Comparison of ENCODE assay signal across 30 mouse cellular contexts in the genomic region with DNA sequence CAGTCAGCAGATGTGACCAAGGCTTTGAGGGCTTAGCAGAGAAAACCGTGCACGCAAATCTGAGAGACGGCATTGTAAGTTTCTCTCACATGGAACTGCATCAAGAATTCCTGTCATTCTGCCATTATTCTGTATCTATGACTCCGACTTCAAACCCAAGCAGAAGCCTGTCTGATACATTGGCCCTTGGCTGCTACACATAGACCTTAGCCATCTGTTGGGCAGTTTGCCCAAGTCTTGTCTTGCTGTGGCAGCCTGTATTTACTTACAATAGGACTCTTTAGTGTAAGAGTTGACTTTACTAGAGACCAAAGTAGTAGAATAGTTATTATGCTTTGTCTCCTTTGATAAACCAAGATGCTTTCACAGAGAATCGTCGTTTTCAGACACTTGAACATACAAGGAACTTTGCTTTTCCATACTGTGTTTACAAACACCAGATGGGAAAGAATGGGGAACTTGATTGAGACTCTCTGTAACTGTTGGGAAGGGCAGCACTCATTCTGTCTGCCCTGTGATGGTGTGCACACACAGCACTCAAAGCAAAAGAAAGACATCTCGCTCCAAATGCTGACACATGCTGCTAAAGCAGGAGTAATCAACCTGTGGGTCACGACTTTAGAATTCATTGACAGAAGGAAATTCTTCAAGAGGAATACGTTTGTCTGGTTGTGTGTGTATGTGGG.
DNase-seq lines count a peak whose midpoint lies in the region; ATAC-seq and TF ChIP-seq lines count a peak whose summit lies in the region.
"Had no signal": no experiment of that assay in that cellular context is flagged by ENCODE, and none has a peak within 500 bp of the region (broad histone marks: within the 10 kb centered on the region; RNA-seq: fewer than 3 reads in every experiment).

No protein-coding gene starts in this region.

- H3K4me2 ChIP-seq in forebrain, embryonic 14.5 days (ENCODE audit: low read length), result no peak overlapping the region
- no peak overlapping the region for H3K4me2 ChIP-seq in forebrain, embryonic 11.5 days (ENCODE audit: low read depth, low read length, severe bottlenecking)
- no peak overlapping the region for H3K4me2 ChIP-seq in midbrain, postnatal 0 days (ENCODE audit: low read depth, low read length, poor library complexity, severe bottlenecking)
- H3K4me2 ChIP-seq in midbrain, embryonic 11.5 days, result no peak overlapping the region
- no peak overlapping the region for H3K4me2 ChIP-seq in forebrain, postnatal 0 days (ENCODE audit: low read depth)
- H3K4me2 ChIP-seq: embryonic facial prominence, embryonic 13.5 days; heart, embryonic 15.5 days; kidney, embryonic 15.5 days; lung, embryonic 15.5 days; midbrain, embryonic 13.5 days had no signal

- H3K36me3 ChIP-seq in forebrain, embryonic 14.5 days (ENCODE audit: control insufficient read depth, insufficient read depth, low read length), result no peaks in the 10 kb centered on the region
- no peaks in the 10 kb centered on the region for H3K36me3 ChIP-seq in forebrain, embryonic 11.5 days (ENCODE audit: control insufficient read depth, insufficient read depth, low read length)
- H3K36me3 ChIP-seq in midbrain, postnatal 0 days (ENCODE audit: insufficient read depth, low read length), result no peaks in the 10 kb centered on the region
- H3K36me3 ChIP-seq in midbrain, embryonic 11.5 days (ENCODE audit: control insufficient read depth, insufficient read depth, low read length), result no peaks in the 10 kb centered on the region
- H3K36me3 ChIP-seq in forebrain, postnatal 0 days (ENCODE audit: insufficient read depth), result no peaks in the 10 kb centered on the region
- H3K36me3 ChIP-seq: embryonic facial prominence, embryonic 13.5 days; heart, embryonic 10.5 days; heart, embryonic 15.5 days; kidney, embryonic 15.5 days; lung, embryonic 15.5 days; midbrain, embryonic 13.5 days had no signal

- WGBS in forebrain, embryonic 14.5 days, result 56% methylated on average over 9 of the region's 9 CpGs
- 87% methylated on average over 9 of the region's 9 CpGs for WGBS in forebrain, embryonic 11.5 days
- WGBS in midbrain, postnatal 0 days, result 77% methylated on average over 9 of the region's 9 CpGs
- 87% methylated on average over 9 of the region's 9 CpGs for WGBS in midbrain, embryonic 11.5 days
- WGBS in forebrain, postnatal 0 days, result 37% methylated on average over 9 of the region's 9 CpGs

- H3K4me1 ChIP-seq in forebrain, embryonic 14.5 days (ENCODE audit: control insufficient read depth, insufficient read depth, low read length), result no peaks in the 10 kb centered on the region; the same call in 1 of the 2 replicates
- no peaks in the 10 kb centered on the region for H3K4me1 ChIP-seq in forebrain, embryonic 11.5 days (replicated peaks; ENCODE audit: control insufficient read depth, insufficient read depth, low read length)
- H3K4me1 ChIP-seq in midbrain, postnatal 0 days (ENCODE audit: insufficient read depth, low read length), result no peaks in the 10 kb centered on the region
- H3K4me1 ChIP-seq in midbrain, embryonic 11.5 days (ENCODE audit: control insufficient read depth, insufficient read depth, low read length), result no peaks in the 10 kb centered on the region
- H3K4me1 ChIP-seq in forebrain, postnatal 0 days (ENCODE audit: insufficient read depth), result no peaks in the 10 kb centered on the region
- H3K4me1 ChIP-seq: embryonic facial prominence, embryonic 13.5 days; heart, embryonic 10.5 days; heart, embryonic 15.5 days; lung, embryonic 15.5 days; megakaryocyte, embryonic 14.5 days had no signal

- H3K4me3 ChIP-seq in forebrain, embryonic 14.5 days (ENCODE audit: low read depth, low read length), result no peak overlapping the region
- H3K4me3 ChIP-seq in forebrain, embryonic 11.5 days (ENCODE audit: low read depth, low read length), result no peak overlapping the region
- H3K4me3 ChIP-seq in midbrain, postnatal 0 days (ENCODE audit: low read depth, low read length), result no peak overlapping the region
- no peak overlapping the region for H3K4me3 ChIP-seq in midbrain, embryonic 11.5 days (ENCODE audit: low read depth, low read length)
- no peak overlapping the region for H3K4me3 ChIP-seq in forebrain, postnatal 0 days (ENCODE audit: low read depth, low read length)
- H3K4me3 ChIP-seq: embryonic facial prominence, embryonic 13.5 days; heart, embryonic 10.5 days; heart, embryonic 15.5 days; kidney, embryonic 15.5 days; layer of hippocampus, adult 2 months; left cerebral cortex, adult 2 months; lung, embryonic 15.5 days; megakaryocyte, embryonic 14.5 days; midbrain, embryonic 13.5 days had no signal

- H3K9ac ChIP-seq in forebrain, embryonic 14.5 days (ENCODE audit: low read length), result no peak overlapping the region
- no peak overlapping the region for H3K9ac ChIP-seq in forebrain, embryonic 11.5 days (ENCODE audit: low read length)
- H3K9ac ChIP-seq in midbrain, postnatal 0 days (replicated peaks; ENCODE audit: low read length, poor library complexity, severe bottlenecking), result no peak overlapping the region
- no peak overlapping the region for H3K9ac ChIP-seq in midbrain, embryonic 11.5 days (ENCODE audit: low read length)
- H3K9ac ChIP-seq in forebrain, postnatal 0 days, result no peak overlapping the region
- H3K9ac ChIP-seq: embryonic facial prominence, embryonic 13.5 days; heart, embryonic 15.5 days; kidney, embryonic 15.5 days; liver, embryonic 14.5 days; lung, embryonic 15.5 days; midbrain, embryonic 13.5 days had no signal

- peak; percentile 73; the same call in 1 of the 2 replicates for ATAC-seq in forebrain, embryonic 14.5 days
- ATAC-seq in forebrain, embryonic 11.5 days (replicated peaks; ENCODE audit: low FRiP score), result no peak
- ATAC-seq in midbrain, postnatal 0 days (ENCODE audit: low FRiP score), result no peak
- ATAC-seq in midbrain, embryonic 11.5 days (ENCODE audit: low FRiP score), result no peak
- ATAC-seq in forebrain, postnatal 0 days, result peak; percentile 83
- ATAC-seq: activated CD4-positive, CD25-positive, alpha-beta regulatory T cell, adult 4 months; midbrain, embryonic 13.5 days had no signal

- no peaks in the 10 kb centered on the region for H3K27me3 ChIP-seq in forebrain, embryonic 14.5 days (replicated peaks; ENCODE audit: control insufficient read depth, insufficient read depth, low read length)
- H3K27me3 ChIP-seq in forebrain, embryonic 11.5 days (ENCODE audit: control insufficient read depth, insufficient read depth, low read length), result no peaks in the 10 kb centered on the region
- no peaks in the 10 kb centered on the region for H3K27me3 ChIP-seq in midbrain, postnatal 0 days (ENCODE audit: insufficient read depth, low read length)
- H3K27me3 ChIP-seq in midbrain, embryonic 11.5 days (ENCODE audit: control insufficient read depth, insufficient read depth, low read length), result no peaks in the 10 kb centered on the region
- no peaks in the 10 kb centered on the region for H3K27me3 ChIP-seq in forebrain, postnatal 0 days (ENCODE audit: insufficient read depth, low read length)
- H3K27me3 ChIP-seq: embryonic facial prominence, embryonic 13.5 days; heart, embryonic 15.5 days; kidney, embryonic 15.5 days; lung, embryonic 15.5 days; midbrain, embryonic 13.5 days had no signal

- no peak for TF ChIP-seq CTCF in midbrain, postnatal 0 days (IDR thresholded peaks at IDR 0.05)
- TF ChIP-seq CTCF in forebrain, postnatal 0 days (IDR thresholded peaks at IDR 0.05; ENCODE audit: low read depth), result no peak

- H3K27ac ChIP-seq in forebrain, embryonic 14.5 days (ENCODE audit: low read depth, low read length), result no peak overlapping the region
- no peak overlapping the region for H3K27ac ChIP-seq in forebrain, embryonic 11.5 days (ENCODE audit: low read depth, low read length)
- no peak overlapping the region for H3K27ac ChIP-seq in midbrain, postnatal 0 days (ENCODE audit: low read depth, low read length)
- no peak overlapping the region for H3K27ac ChIP-seq in midbrain, embryonic 11.5 days (ENCODE audit: low read depth, low read length)
- H3K27ac ChIP-seq in forebrain, postnatal 0 days (ENCODE audit: low read depth, low read length), result no peak overlapping the region
- H3K27ac ChIP-seq: embryonic facial prominence, embryonic 13.5 days; heart, embryonic 10.5 days; heart, embryonic 15.5 days; kidney, embryonic 15.5 days; layer of hippocampus, adult 2 months; left cerebral cortex, adult 2 months; liver, embryonic 14.5 days; lung, embryonic 15.5 days; midbrain, embryonic 13.5 days; stomach, postnatal 0 days had no signal

- H3K9me3 ChIP-seq in forebrain, embryonic 14.5 days (replicated peaks; ENCODE audit: control insufficient read depth, low read length), result no peaks in the 10 kb centered on the region
- no peaks in the 10 kb centered on the region for H3K9me3 ChIP-seq in forebrain, embryonic 11.5 days (ENCODE audit: control insufficient read depth, low read length)
- H3K9me3 ChIP-seq in midbrain, postnatal 0 days (ENCODE audit: low read length), result no peaks in the 10 kb centered on the region
- H3K9me3 ChIP-seq in midbrain, embryonic 11.5 days (ENCODE audit: control insufficient read depth, low read length), result no peaks in the 10 kb centered on the region
- no peaks in the 10 kb centered on the region for H3K9me3 ChIP-seq in forebrain, postnatal 0 days (ENCODE audit: low read length)
- H3K9me3 ChIP-seq: embryonic facial prominence, embryonic 13.5 days; heart, embryonic 10.5 days; heart, embryonic 15.5 days; kidney, embryonic 15.5 days; lung, embryonic 15.5 days; midbrain, embryonic 13.5 days had no signal

- DNase-seq in forebrain, embryonic 14.5 days (ENCODE audit: low spot score), result peak; percentile 78
- DNase-seq in forebrain, embryonic 11.5 days (ENCODE audit: low spot score), result no peak
- peak; percentile 26 for DNase-seq in kidney, postnatal 10 days
- no peak for DNase-seq in kidney, adult 18-20 months
- peak; percentile 57 for DNase-seq in midbrain, postnatal 0 days (ENCODE audit: low spot score)
- DNase-seq in midbrain, embryonic 11.5 days (ENCODE audit: low spot score, missing footprints), result no peak
- peak; percentile 74 for DNase-seq in forebrain, postnatal 0 days
- DNase-seq: adrenal gland, adult 2 months; adrenal gland, postnatal 36 days; cerebellum, adult 9-10 months; gastrocnemius, postnatal 10 days; kidney, adult 11 months; kidney, postnatal 36 days; lung, postnatal 4 days; retina, postnatal 1 day; right cerebral cortex, postnatal 25 days; thymus, adult 2 months; thymus, postnatal 36 days had no signal

Comparison
In these comparisons a context has a peak if more than half of its experiments do, and no peak if none do; other contexts are left out.
1. ATAC-seq: peak in forebrain, embryonic 14.5 days (single experiment) and forebrain, postnatal 0 days (single experiment); none in forebrain, embryonic 11.5 days (single experiment), midbrain, postnatal 0 days (single experiment) and midbrain, embryonic 11.5 days (single experiment).
2. DNase-seq: peak in forebrain, embryonic 14.5 days (single experiment), kidney, postnatal 10 days (single experiment), midbrain, postnatal 0 days (single experiment) and forebrain, postnatal 0 days (single experiment); none in forebrain, embryonic 11.5 days (single experiment), kidney, adult 18-20 months (single experiment) and midbrain, embryonic 11.5 days (single experiment).